Mouse (Mus musculus) gastrocnemius, adult 2 months (tissue): ENCODE data around the gene Dnmt3a. TPM values are rescaled to one million over a fixed set of nuclear protein-coding genes. Genes with fewer than 3 reads are reported as not detected.

Experiments
- DNase-seq: peaks from one replicate; pipeline ENCODE4 v3.0.0; 2022
- H3K27ac ChIP-seq: fragments of 200-600 bp; 2 replicates; pipeline ENCODE4 v1.8.1; 2022; ENCODE audit warnings: mild to moderate bottlenecking
- H3K4me3 ChIP-seq: fragments of 200-600 bp; 2 replicates; pipeline ENCODE4 v1.8.1; 2022; ENCODE audit warnings: mild to moderate bottlenecking, moderate library complexity
- CTCF ChIP-seq: fragments of 200-600 bp; IDR thresholded peaks from 2 replicates; pipeline ENCODE4 v1.8.1; 2022; ENCODE audit warnings: antibody characterized with exemption, mild to moderate bottlenecking, moderate library complexity
- intact Hi-C: fragments of 180-260 bp; cut with DNase I; formaldehyde crosslinking; loops from one replicate; pipeline ENCODE4 v1.15.1; 2025
- total RNA-seq, 2 experiments: library from RNA; stranded (reverse); gene quantifications; 2 replicates each; pipeline ENCODE4 v1.2.3; 2021

Gene Dnmt3a
- total RNA-seq, 2 experiments from 2014 or later = 57.5 to 97.5 TPM

- no peak overlapping the region for H3K4me3 ChIP-seq
- no peak overlapping the region for H3K27ac ChIP-seq
- intact Hi-C loops = no loop called here
- no peak for DNase-seq
- TF ChIP-seq CTCF = no peak
These were observed 56.4 kb downstream of the Dnmt3a start for GRCm38 (mm10) chr12:3862253-3862652.

GRCm38 (mm10) chr12:3864208-3864607, 58.4 kb downstream of the Dnmt3a start:
- DNase-seq = no peak
- no peak overlapping the region for H3K4me3 ChIP-seq
- intact Hi-C loops = no loop called here
- TF ChIP-seq CTCF = no peak
- H3K27ac ChIP-seq = no peak overlapping the region

GRCm38 (mm10) chr12:3865594-3865993, 59.8 kb downstream of the Dnmt3a start:
- Histone ChIP-seq H3K27ac (peak overlapping the region; percentile 70; the same call in 1 of the 2 replicates), H3K4me3 (no peak overlapping the region)
- no peak for TF ChIP-seq CTCF
- intact Hi-C loops = no loop called here
- DNase-seq = no peak

GRCm38 (mm10) chr12:3866654-3867370, 61.0 kb downstream of the Dnmt3a start:
- no peak for DNase-seq
- no peak for TF ChIP-seq CTCF

GRCm38 (mm10) chr12:3868115-3868514, 62.3 kb downstream of the Dnmt3a start:
- no peak for TF ChIP-seq CTCF
- no peak for DNase-seq
- intact Hi-C loops = no loop called here
- Histone ChIP-seq H3K27ac (peak overlapping the region; percentile 72), H3K4me3 (no peak overlapping the region)

More at GRCm38 (mm10) chr12:3866654-3867370, 61.0 kb downstream of the Dnmt3a start:
- H3K27ac ChIP-seq = peak overlapping the region; percentile 70
- intact Hi-C loops = no loop called here
- no peak overlapping the region for H3K4me3 ChIP-seq

- DNase-seq = peak; percentile 83
- no peak for TF ChIP-seq CTCF
- intact Hi-C loops = no loop called here
- Histone ChIP-seq H3K4me3 (no peak overlapping the region), H3K27ac (peak overlapping the region; percentile 72)
These were observed 63.1 kb downstream of the Dnmt3a start for GRCm38 (mm10) chr12:3868676-3869458.

GRCm38 (mm10) chr12:3870024-3870423, 64.2 kb downstream of the Dnmt3a start:
- intact Hi-C loops = no loop called here
- DNase-seq = peak; percentile 52
- Histone ChIP-seq H3K27ac (peak overlapping the region; percentile 72), H3K4me3 (no peak overlapping the region)
- no peak for TF ChIP-seq CTCF

- no peak; the same call in 1 of the 2 replicates for TF ChIP-seq CTCF
- intact Hi-C loops = no loop called here
- peak overlapping the region; percentile 72 for H3K27ac ChIP-seq
- H3K4me3 ChIP-seq = peak overlapping the region; percentile 33; the same call in 1 of the 2 replicates
- no peak for DNase-seq
These were observed 65.2 kb downstream of the Dnmt3a start for GRCm38 (mm10) chr12:3870859-3871462.

GRCm38 (mm10) chr12:3871637-3872036, 65.8 kb downstream of the Dnmt3a start:
- H3K4me3 ChIP-seq = peak overlapping the region; percentile 33
- DNase-seq = peak; percentile 90
- H3K27ac ChIP-seq = peak overlapping the region; percentile 72
- TF ChIP-seq CTCF = peak; percentile 77
- intact Hi-C loops = no loop called here

- TF ChIP-seq CTCF = no peak
- no peak for DNase-seq
- Histone ChIP-seq H3K4me3 (no peak overlapping the region), H3K27ac (peak overlapping the region; percentile 72; the same call in 1 of the 2 replicates)
- intact Hi-C loops = no loop called here
These were observed 66.8 kb downstream of the Dnmt3a start for GRCm38 (mm10) chr12:3872410-3873230.

GRCm38 (mm10) chr12:3875474-3875873, 69.7 kb downstream of the Dnmt3a start:
- no peak overlapping the region for H3K4me3 ChIP-seq
- intact Hi-C loops = no loop called here
- peak; percentile 48 for TF ChIP-seq CTCF
- no peak overlapping the region for H3K27ac ChIP-seq
- no peak for DNase-seq

GRCm38 (mm10) chr12:3877376-3877775, 71.6 kb downstream of the Dnmt3a start:
- H3K27ac ChIP-seq = no peak overlapping the region
- intact Hi-C loops = no loop called here
- no peak for TF ChIP-seq CTCF
- no peak overlapping the region for H3K4me3 ChIP-seq
- DNase-seq = no peak
